Mouse (Mus musculus) heart, postnatal 0 days (tissue): ENCODE results near the gene Plxna4. TPM values are rescaled to one million over a fixed set of nuclear protein-coding genes. Genes with fewer than 3 reads are reported as not detected.

Source experiments
- ATAC-seq: fragments of 200-750 bp; cut with Nextera tagmentation; 2 replicates; pipeline ENCODE4 v1.8.0; 2017; ENCODE audit warnings: low read depth, moderate number of reproducible peaks, moderate library complexity; ENCODE audit not compliant: insufficient read depth
- DNase-seq: peaks from one replicate; pipeline ENCODE4 v3.0.0-alpha.2; 2016; ENCODE audit warnings: low spot score
- H3K27ac ChIP-seq: fragments of 300-500 bp; sonication (generic); 2 replicates; pipeline ENCODE4 v1.5.1; 2014; ENCODE audit warnings: low read depth, mild to moderate bottlenecking
- H3K27me3 ChIP-seq: fragments of 300-500 bp; sonication (generic); 2 replicates; pipeline ENCODE4 v1.6.1; 2014; ENCODE audit warnings: low read length, mixed read lengths; ENCODE audit not compliant: control insufficient read depth, insufficient read depth
- H3K36me3 ChIP-seq: fragments of 300-500 bp; sonication (generic); replicated peaks from 2 replicates; pipeline ENCODE4 v1.6.1; 2014; ENCODE audit warnings: low read length, mixed read lengths; ENCODE audit not compliant: control insufficient read depth, insufficient read depth
- H3K4me1 ChIP-seq: fragments of 300-500 bp; sonication (generic); 2 replicates; pipeline ENCODE4 v1.6.1; 2014; ENCODE audit warnings: antibody characterized with exemption; ENCODE audit not compliant: control insufficient read depth, insufficient read depth
- H3K4me2 ChIP-seq: fragments of 300-500 bp; sonication (generic); 2 replicates; pipeline ENCODE4 v1.6.1; 2014; ENCODE audit warnings: low read depth, mild to moderate bottlenecking, low read length, moderate library complexity
- H3K4me3 ChIP-seq: fragments of 300-500 bp; sonication (generic); 2 replicates; pipeline ENCODE4 v1.5.1; 2014; ENCODE audit warnings: low read depth, low read length
- H3K9ac ChIP-seq: fragments of 300-500 bp; sonication (generic); replicated peaks from 2 replicates; pipeline ENCODE4 v1.6.1; 2014; ENCODE audit warnings: low read depth, low read length, mixed read lengths
- H3K9me3 ChIP-seq: fragments of 300-500 bp; sonication (generic); replicated peaks from 2 replicates; pipeline ENCODE4 v1.6.1; 2016; ENCODE audit warnings: low read length; ENCODE audit not compliant: control insufficient read depth
- CTCF ChIP-seq: IDR thresholded peaks from 2 replicates; pipeline ENCODE4 v1.5.1; 2016; ENCODE audit warnings: antibody characterized with exemption, control low read depth, low read depth
- EP300 ChIP-seq: IDR thresholded peaks from 2 replicates; pipeline ENCODE4 v1.6.1; 2016; ENCODE audit warnings: antibody characterized with exemption, low read depth
- WGBS: fragments of 180-500 bp; shearing (Covaris S2); extraction: QIAGEN DNeasy Blood & Tissue Kit; methylation state at CpG from one replicate; pipeline ENCODE4 v1.1.7; 2014; 5-methylcytosine and 5-hydroxymethylcytosine counted together
- polyA plus RNA-seq: library from polyadenylated mRNA; unstranded; fragments of >200 nt; fragmentation: Nextera tagmentation; extraction: Ambion mirVana; gene quantifications from 2 replicates; pipeline ENCODE4 v1.2.1, GENCODE M21; 2015
- total RNA-seq: library from RNA; depleted of rRNA; stranded (reverse); fragments of >200 nt; gene quantifications from 2 replicates; pipeline ENCODE4 v1.2.3, GENCODE M21; 2014; ENCODE audit warnings: low replicate concordance

Plxna4 gene
- total and polyA plus RNA-seq, 2 experiments from 2014 or later = 3.7 to 19.2 TPM

DNA sequence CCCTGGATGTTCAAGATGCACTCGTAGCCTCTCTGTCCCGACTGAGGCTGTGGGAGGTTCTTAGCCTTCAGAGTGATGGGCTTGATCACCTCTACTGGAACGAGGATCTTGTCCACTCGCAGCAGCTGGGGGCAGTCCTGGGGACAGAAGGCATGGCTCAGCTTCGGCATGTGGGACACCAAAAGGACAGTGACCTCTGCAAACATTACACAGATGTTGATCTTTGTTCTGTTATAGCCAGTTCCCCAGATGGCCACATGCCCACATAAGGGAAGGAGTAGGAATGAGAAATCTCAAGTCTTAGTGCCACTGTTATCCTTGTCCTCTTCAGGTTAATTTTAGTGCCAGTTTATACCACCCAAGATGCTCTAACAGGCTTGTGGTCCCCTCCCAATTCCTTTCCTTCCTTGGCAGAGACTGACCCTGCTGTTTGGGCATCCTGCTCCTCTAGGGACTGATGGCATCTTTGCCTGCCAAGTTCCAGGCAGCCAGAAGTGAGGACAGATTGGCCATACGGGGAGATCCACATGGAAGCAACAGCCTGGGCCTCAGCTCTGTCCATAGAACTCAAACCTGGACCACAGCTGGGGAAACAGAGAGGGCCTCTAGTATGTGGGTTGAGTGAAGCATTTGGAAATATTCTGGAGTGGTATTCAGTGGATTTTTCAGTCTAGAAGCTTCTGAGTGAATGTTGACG, 363.8 kb downstream of the Plxna4 start:
- 84% methylated on average over 7 of the region's 7 CpGs for WGBS
- Histone ChIP-seq H3K4me2 (no peak overlapping the region), H3K27ac (no peak overlapping the region), H3K9ac (no peak overlapping the region), H3K27me3 (no peaks in the 10 kb centered on the region), H3K36me3 (no peaks in the 10 kb centered on the region), H3K4me3 (no peak overlapping the region), H3K4me1 (0 out of 2 replicates have a peak, but pooled peaks cover 4% of the 10 kb centered on the region), H3K9me3 (no peaks in the 10 kb centered on the region)
- no peak for ATAC-seq
- TF ChIP-seq CTCF (no peak), EP300 (no peak)
- DNase-seq = no peak

- no peaks in the 10 kb centered on the region for H3K27me3 ChIP-seq
- WGBS = 57% methylated on average over 8 of the region's 8 CpGs
- 0 out of 2 replicates have a peak, but pooled peaks cover 4% of the 10 kb centered on the region for H3K4me1 ChIP-seq
- no peaks in the 10 kb centered on the region for H3K36me3 ChIP-seq
- no peak overlapping the region for H3K27ac ChIP-seq
- H3K4me3 ChIP-seq = no peak overlapping the region
- 0 out of 2 replicates have a peak, but pooled peaks have one; percentile 30 for ATAC-seq
- H3K9me3 ChIP-seq = no peaks in the 10 kb centered on the region
- H3K4me2 ChIP-seq = no peak overlapping the region
- no peak for DNase-seq
- TF ChIP-seq CTCF = no peak
- TF ChIP-seq EP300 = no peak
- no peak overlapping the region for H3K9ac ChIP-seq
These were observed 367.2 kb downstream of the Plxna4 start for GRCm38 (mm10) chr6:32220765-32221164.

DNA sequence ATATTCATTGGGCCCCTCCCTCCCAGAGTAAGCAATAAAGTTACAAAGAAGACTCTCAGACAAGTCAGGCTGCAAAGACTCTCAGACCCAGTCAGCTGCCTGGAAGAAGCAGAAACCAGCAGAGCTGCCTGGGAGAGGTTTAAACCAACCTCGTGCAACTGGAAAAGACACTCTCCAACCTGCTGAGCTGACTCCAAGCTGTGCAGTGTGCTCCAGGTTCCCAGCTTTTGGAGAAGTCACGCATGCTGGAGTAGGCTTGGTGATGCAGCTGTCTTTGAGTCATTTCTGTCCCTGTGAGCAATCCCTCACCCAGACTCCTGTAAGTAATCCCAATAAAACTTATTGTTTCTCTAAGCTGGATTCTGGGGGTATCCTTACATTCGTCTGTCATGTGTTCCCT, 369.4 kb downstream of the Plxna4 start:
- Histone ChIP-seq H3K4me2 (no peak overlapping the region), H3K4me3 (no peak overlapping the region), H3K9me3 (no peaks in the 10 kb centered on the region), H3K4me1 (0 out of 2 replicates have a peak, but pooled peaks cover 4% of the 10 kb centered on the region), H3K27ac (no peak overlapping the region), H3K9ac (no peak overlapping the region), H3K27me3 (no peaks in the 10 kb centered on the region), H3K36me3 (0 out of 2 replicates have a peak, but pooled peaks cover 6% of the 10 kb centered on the region)
- ATAC-seq (no peak), DNase-seq (no peak)
- 82% methylated on average over 3 of the region's 3 CpGs for WGBS
- TF ChIP-seq CTCF = no peak
- no peak for TF ChIP-seq EP300

GRCm38 (mm10) chr6:32212439-32212838, 375.6 kb downstream of the Plxna4 start:
- Histone ChIP-seq H3K27me3 (no peaks in the 10 kb centered on the region), H3K36me3 (peaks cover 22% of the 10 kb centered on the region; the same call in 1 of the 2 replicates), H3K4me3 (no peak overlapping the region), H3K4me2 (no peak overlapping the region), H3K27ac (no peak overlapping the region), H3K4me1 (no peaks in the 10 kb centered on the region), H3K9ac (no peak overlapping the region), H3K9me3 (no peaks in the 10 kb centered on the region)
- DNase-seq (no peak), ATAC-seq (no peak)
- TF ChIP-seq EP300 (no peak), CTCF (no peak)
- 32% methylated on average over 4 of the region's 4 CpGs for WGBS

DNA sequence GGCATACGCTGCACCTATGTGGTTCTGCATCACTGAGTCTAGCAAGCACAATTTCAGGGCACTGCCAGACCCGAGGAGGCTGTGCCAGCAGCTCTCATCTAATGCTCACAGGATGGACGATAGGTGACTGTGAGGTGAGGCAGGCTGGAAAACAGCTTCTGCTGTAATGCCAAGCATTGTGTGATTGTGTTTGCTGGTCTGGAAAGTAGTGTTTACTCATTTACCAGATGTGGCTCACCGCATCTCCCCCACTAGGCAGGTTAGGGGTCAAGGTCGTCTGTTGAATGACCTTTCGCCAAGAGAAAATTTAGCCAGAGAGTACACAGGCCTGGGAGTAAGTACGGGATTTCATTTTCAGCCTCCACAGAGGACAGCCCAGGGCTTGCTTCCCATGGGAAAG, 377.9 kb downstream of the Plxna4 start:
- no peak overlapping the region for H3K4me2 ChIP-seq
- H3K27ac ChIP-seq = no peak overlapping the region
- no peaks in the 10 kb centered on the region for H3K9me3 ChIP-seq
- no peak for DNase-seq
- no peak overlapping the region for H3K9ac ChIP-seq
- no peaks in the 10 kb centered on the region for H3K27me3 ChIP-seq
- TF ChIP-seq EP300 = no peak
- WGBS = 85% methylated on average over 7 of the region's 7 CpGs
- ATAC-seq = no peak
- peaks cover 22% of the 10 kb centered on the region; the same call in 1 of the 2 replicates for H3K36me3 ChIP-seq
- no peaks in the 10 kb centered on the region for H3K4me1 ChIP-seq
- no peak overlapping the region for H3K4me3 ChIP-seq

DNA sequence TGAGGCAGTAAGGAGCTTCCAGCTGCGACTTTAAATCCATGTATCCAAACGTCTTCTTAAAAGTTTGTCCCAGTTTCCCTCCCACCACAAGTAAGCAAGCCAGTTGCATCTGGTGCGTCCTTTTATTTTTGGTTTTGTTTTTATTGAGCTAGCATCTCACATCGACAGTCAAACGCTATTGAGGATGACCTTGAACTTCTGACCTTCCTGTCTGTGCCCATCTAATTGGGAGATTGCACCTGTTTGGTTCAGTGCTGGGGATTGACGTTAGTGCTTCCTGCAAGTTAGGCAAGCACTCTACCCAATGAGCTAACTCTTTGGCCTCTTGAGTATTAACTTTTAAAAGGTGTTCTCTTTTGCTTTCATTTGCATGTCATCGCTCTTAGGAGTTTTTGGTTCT, 379.0 kb downstream of the Plxna4 start:
- no peak for DNase-seq
- no peak overlapping the region for H3K27ac ChIP-seq
- TF ChIP-seq EP300 = no peak
- TF ChIP-seq CTCF = no peak
- H3K4me2 ChIP-seq = no peak overlapping the region
- H3K9ac ChIP-seq = no peak overlapping the region
- H3K4me1 ChIP-seq = no peaks in the 10 kb centered on the region
- no peaks in the 10 kb centered on the region for H3K27me3 ChIP-seq
- 77% methylated on average over 7 of the region's 7 CpGs for WGBS
- H3K36me3 ChIP-seq = peaks cover 16% of the 10 kb centered on the region; the same call in 1 of the 2 replicates
- H3K4me3 ChIP-seq = no peak overlapping the region
- ATAC-seq = no peak
- no peaks in the 10 kb centered on the region for H3K9me3 ChIP-seq
